Mouse (Mus musculus): ENCODE measurements around the gene Wfdc2.
"Not testable (repeated sequence)": the region's sequence is repeated elsewhere in the genome, so short reads cannot be mapped to it uniquely, and the experiment has no call there.

Gene Wfdc2

GRCm38 (mm10) chr2:164549338-164549737, 12.9 kb upstream of the Wfdc2 start:
- DNase-seq (ENCODE audit: low read depth), result no peak

GRCm38 (mm10) chr2:164549963-164550894, 12.0 kb upstream of the Wfdc2 start:
- no peak for DNase-seq (ENCODE audit: low read depth)

GRCm38 (mm10) chr2:164550895-164551269, 11.3 kb upstream of the Wfdc2 start:
- DNase-seq (ENCODE audit: low read depth), result no peak

- DNase-seq (ENCODE audit: low read depth), result no peak
Measured at GRCm38 (mm10) chr2:164551502-164551901, 10.7 kb upstream of the Wfdc2 start.

GRCm38 (mm10) chr2:164558426-164558825, 3.8 kb upstream of the Wfdc2 start:
- DNase-seq (ENCODE audit: low read depth), result no peak

- no peak for DNase-seq (ENCODE audit: low read depth)
Measured at GRCm38 (mm10) chr2:164558991-164559645, 3.1 kb upstream of the Wfdc2 start.

- DNase-seq (ENCODE audit: low read depth), result no peak
Measured at GRCm38 (mm10) chr2:164560106-164560505, 2.1 kb upstream of the Wfdc2 start.

GRCm38 (mm10) chr2:164563339-164564038, 1.3 kb downstream of the Wfdc2 start:
- DNase-seq (ENCODE audit: low read depth), result no peak

GRCm38 (mm10) chr2:164564346-164564745, 2.1 kb downstream of the Wfdc2 start:
- DNase-seq (ENCODE audit: low read depth), result no peak

- DNase-seq (ENCODE audit: low read depth), result no peak
Measured at GRCm38 (mm10) chr2:164566997-164567396, 4.8 kb downstream of the Wfdc2 start.

- no peak for DNase-seq (ENCODE audit: low read depth)
Measured at GRCm38 (mm10) chr2:164567460-164567859, 5.2 kb downstream of the Wfdc2 start.

GRCm38 (mm10) chr2:164573359-164573758, 11.1 kb downstream of the Wfdc2 start, which contains the start of gene Spint3:
Spint3 (minus strand) TSS chr2:164573459.
- DNase-seq (ENCODE audit: low read depth), result not testable (repeated sequence)

GRCm38 (mm10) chr2:164585025-164585725, 23.0 kb downstream of the Wfdc2 start, which contains the start of gene Wfdc6a:
Wfdc6a (minus strand) TSS chr2:164585447.
- DNase-seq (ENCODE audit: low read depth), result not testable (repeated sequence)

- no peak for DNase-seq (ENCODE audit: low read depth)
Measured at GRCm38 (mm10) chr2:164592014-164592413, 29.8 kb downstream of the Wfdc2 start.

- no peak for DNase-seq (ENCODE audit: low read depth)
Measured at GRCm38 (mm10) chr2:164593494-164593893, 31.3 kb downstream of the Wfdc2 start, which contains the start of gene Eppin. Eppin (minus strand) TSS chr2:164593594.

GRCm38 (mm10) chr2:164600179-164600578, 38.0 kb downstream of the Wfdc2 start:
- no peak for DNase-seq (ENCODE audit: low read depth)

- DNase-seq (ENCODE audit: low read depth), result no peak
Measured at GRCm38 (mm10) chr2:164603482-164603881, 41.3 kb downstream of the Wfdc2 start.

GRCm38 (mm10) chr2:164604411-164604810, 42.2 kb downstream of the Wfdc2 start:
- DNase-seq (ENCODE audit: low read depth), result no peak

GRCm38 (mm10) chr2:164608781-164609180, 46.6 kb downstream of the Wfdc2 start:
- DNase-seq (ENCODE audit: low read depth), result no peak

- not testable (repeated sequence) for DNase-seq (ENCODE audit: low read depth)
Measured at GRCm38 (mm10) chr2:164613471-164613870, 51.3 kb downstream of the Wfdc2 start, which contains the start of the genes Wfdc6b and Wfdc8. Wfdc6b (plus strand) TSS chr2:164613522. Wfdc8 (minus strand) TSS chr2:164613626.

GRCm38 (mm10) chr2:164615386-164615785, 53.2 kb downstream of the Wfdc2 start:
- DNase-seq (ENCODE audit: low read depth), result no peak

All from c-Kit-positive CD71-positive TER-119-negative erythroid progenitor cells, embryonic 14.5 days (primary cell).